Mouse (Mus musculus): ENCODE data around the gene Hist1h2ah. TPM values are rescaled to one million over a fixed set of nuclear protein-coding genes. Genes with fewer than 3 reads are reported as not detected.
A peak's percentile ranks its signal among the peaks of the same experiment; 100 is the strongest.

Gene Hist1h2ah
- total and polyA plus RNA-seq, 3 experiments: 3.7 to 1,284 TPM; not detected in 1

DNA sequence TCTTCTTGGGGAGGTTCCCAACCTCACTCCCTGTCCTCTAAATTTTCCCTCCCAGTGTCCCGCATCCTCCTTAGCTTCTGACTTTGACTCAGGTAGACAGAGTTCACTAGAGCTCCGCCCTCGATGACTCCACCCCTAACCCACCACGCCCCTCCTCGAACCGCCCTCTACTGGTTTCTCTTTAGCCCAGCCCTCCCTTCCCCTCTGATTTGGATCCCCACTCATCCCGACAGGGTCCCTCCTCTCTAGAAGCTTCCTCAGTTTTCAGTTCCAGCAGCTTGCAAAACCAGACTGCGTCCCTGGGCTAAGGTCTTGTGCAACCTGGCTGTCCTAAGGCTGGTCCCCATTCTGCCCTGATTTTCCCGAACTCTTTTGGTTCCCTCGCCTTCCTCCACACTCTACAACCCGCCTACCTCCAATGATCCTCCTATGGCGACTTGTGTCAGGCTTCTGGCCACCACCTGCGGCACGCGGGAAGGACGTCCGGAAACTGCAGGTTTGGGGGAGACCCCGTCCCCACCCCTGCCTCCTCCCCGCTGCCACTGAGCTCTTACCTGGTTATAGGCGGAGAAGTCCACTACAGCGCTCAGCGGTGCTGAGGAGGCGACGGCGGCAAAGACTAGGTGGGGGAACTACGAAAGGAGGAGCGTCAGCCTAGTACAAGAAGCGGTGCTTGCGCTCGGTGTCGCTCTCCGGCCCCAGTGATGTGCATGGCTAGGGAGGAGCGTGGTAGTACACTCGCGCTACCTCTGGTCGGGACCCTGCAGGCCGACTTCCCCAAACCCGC lies 28.8 kb downstream of the Hist1h2ah start:
- peak overlapping the region; percentile 51 to 77 for H3K4me3 ChIP-seq (ENCODE audit: control insufficient read depth in 1 of 2, insufficient read depth in 1 of 2, low read depth in 2 of 2, low read length in 2 of 2)
- H3K4me1 ChIP-seq (ENCODE audit: control insufficient read depth in 1 of 2, insufficient read depth in 2 of 2, low read length in 2 of 2): peaks cover 0 to 13% of the 10 kb centered on the region in 2 experiments; a peak in 2 of 4 replicates
- H3K36me3 ChIP-seq (ENCODE audit: control insufficient read depth in 1 of 2, insufficient read depth in 2 of 2, low read length in 2 of 2): peaks cover 0 to 7% of the 10 kb centered on the region in 2 experiments; a peak in 2 of 4 replicates
- peak; percentile 72 for DNase-seq (ENCODE audit: low read depth, low spot score)
- H3K9ac ChIP-seq (ENCODE audit: control insufficient read depth, low read depth, low read length, poor library complexity, severe bottlenecking): peak overlapping the region; percentile 36
- H3K9me3 ChIP-seq (replicated peaks; ENCODE audit: insufficient read depth, low read length): no peaks in the 10 kb centered on the region
- H3K27ac ChIP-seq (ENCODE audit: control insufficient read depth, low read depth, low read length): no peak overlapping the region
- TF ChIP-seq USF2 (IDR thresholded peaks at IDR 0.05; ENCODE audit: borderline replicate concordance in 1 of 2, insufficient read depth in 1 of 2, low read depth in 1 of 2, low read length in 2 of 2) (no peak), RAD21 (IDR thresholded peaks at IDR 0.05; ENCODE audit: low read depth, low read length) (no peak), CHD1 (IDR thresholded peaks at IDR 0.05; ENCODE audit: low read depth, low read length) (no peak), MYB (IDR thresholded peaks at IDR 0.05; ENCODE audit: low read depth, low read length) (no peak), POLR2AphosphoS2 (IDR thresholded peaks at IDR 0.05; ENCODE audit: low read length) (no peak), MAX (IDR thresholded peaks at IDR 0.05; ENCODE audit: low read length) (no peak), TBP (IDR thresholded peaks at IDR 0.05; ENCODE audit: low read depth, low read length) (no peak), TCF12 (IDR thresholded peaks at IDR 0.05; ENCODE audit: low read depth, low read length) (no peak)
- no peaks in the 10 kb centered on the region for H3K79me2 ChIP-seq (ENCODE audit: control insufficient read depth, insufficient read depth, low read length, poor library complexity)
- peaks cover 2 to 10% of the 10 kb centered on the region in 2 experiments; a peak in 3 of 4 replicates for H3K27me3 ChIP-seq (ENCODE audit: control insufficient read depth in 1 of 2, insufficient read depth in 2 of 2, low read length in 2 of 2)

DNA sequence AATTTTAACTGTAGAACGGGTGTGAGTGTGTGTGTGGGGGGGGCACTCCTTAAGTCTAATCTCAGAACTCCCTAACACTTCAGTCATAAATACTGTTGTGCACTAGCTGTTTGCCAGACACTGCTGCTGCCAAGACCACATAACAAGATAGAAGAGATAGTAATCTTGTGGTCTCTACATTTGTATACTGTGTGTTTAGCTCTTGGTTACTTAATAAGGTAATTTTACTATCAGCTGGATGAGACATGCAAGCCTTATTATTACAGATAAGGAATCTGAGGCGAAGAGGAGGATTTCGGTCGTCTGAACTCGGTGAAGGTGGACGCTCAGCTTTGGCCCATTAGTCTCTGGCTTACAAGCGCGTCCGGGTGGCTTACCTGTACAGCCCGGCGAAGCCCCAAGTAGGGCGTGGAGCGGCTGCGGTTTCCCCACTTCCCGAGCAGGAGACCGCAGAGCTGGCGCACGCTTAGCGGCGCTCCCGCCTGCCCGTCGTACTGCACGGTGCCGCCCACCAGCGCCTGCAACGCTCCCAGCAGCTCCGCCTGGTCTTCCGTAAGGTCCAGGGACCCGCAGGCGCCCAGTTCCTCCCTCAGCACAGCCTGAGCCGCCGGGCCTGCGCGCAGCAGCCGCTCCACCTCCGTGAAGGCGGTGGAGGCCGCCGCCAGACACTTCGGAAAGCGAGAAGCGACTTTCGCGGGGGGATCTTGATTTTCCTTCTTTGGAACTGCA lies 29.6 kb downstream of the Hist1h2ah start:
- peaks cover 0 to 18% of the 10 kb centered on the region in 2 experiments; a peak in 2 of 4 replicates for H3K4me1 ChIP-seq (ENCODE audit: control insufficient read depth in 1 of 2, insufficient read depth in 2 of 2, low read length in 2 of 2)
- no peaks in the 10 kb centered on the region for H3K9me3 ChIP-seq (replicated peaks; ENCODE audit: insufficient read depth, low read length)
- H3K27me3 ChIP-seq (ENCODE audit: control insufficient read depth in 1 of 2, insufficient read depth in 2 of 2, low read length in 2 of 2): peaks cover 2 to 10% of the 10 kb centered on the region in 2 experiments; a peak in 3 of 4 replicates
- H3K9ac ChIP-seq (ENCODE audit: control insufficient read depth, low read depth, low read length, poor library complexity, severe bottlenecking): peak overlapping the region; percentile 36
- TF ChIP-seq EP300 (IDR thresholded peaks at IDR 0.05; ENCODE audit: low read depth in 1 of 2, low read length in 2 of 2) (peak in 1 of 2 experiments; percentile 3; a peak in 1 of 4 replicates), BHLHE40 (IDR thresholded peaks at IDR 0.05; ENCODE audit: borderline replicate concordance, low read depth, low read length) (0 out of 2 replicates have a peak, but pooled peaks have one; percentile 13), GATA1 (IDR thresholded peaks at IDR 0.05; ENCODE audit: low read depth, low read length) (peak; percentile 46), MYC (IDR thresholded peaks at IDR 0.05; ENCODE audit: low read depth, low read length) (no peak)
- H3K4me3 ChIP-seq (ENCODE audit: control insufficient read depth in 1 of 2, insufficient read depth in 1 of 2, low read depth in 2 of 2, low read length in 2 of 2): peak overlapping the region; percentile 51 to 77
- no peaks in the 10 kb centered on the region for H3K79me2 ChIP-seq (ENCODE audit: control insufficient read depth, insufficient read depth, low read length, poor library complexity)
- H3K27ac ChIP-seq (ENCODE audit: control insufficient read depth, low read depth, low read length): no peak overlapping the region
- peak; percentile 68 for DNase-seq (ENCODE audit: low read depth, low spot score)
- H3K36me3 ChIP-seq (ENCODE audit: control insufficient read depth in 1 of 2, insufficient read depth in 2 of 2, low read length in 2 of 2): peaks cover 0 to 7% of the 10 kb centered on the region in 2 experiments; a peak in 2 of 4 replicates
